Mouse (Mus musculus) forebrain, embryonic 14.5 days (tissue): ENCODE data around the gene Ms4a18. TPM values are rescaled to one million over a fixed set of nuclear protein-coding genes. Genes with fewer than 3 reads are reported as not detected.

Experiments
- ATAC-seq: fragments of 200-750 bp; cut with Nextera tagmentation; 2 replicates; pipeline ENCODE4 v1.8.0; 2017; ENCODE audit warnings: mild to moderate bottlenecking, moderate library complexity
- DNase-seq: peaks from one replicate; pipeline ENCODE4 v3.0.0-alpha.2; 2015; ENCODE audit warnings: low spot score
- H3K27ac ChIP-seq: fragments of 300-500 bp; sonication (generic); 2 replicates; pipeline ENCODE4 v1.5.1; 2014; ENCODE audit warnings: low read depth, mild to moderate bottlenecking, control low read depth, low read length, moderate library complexity
- H3K27me3 ChIP-seq: fragments of 300-500 bp; sonication (generic); replicated peaks from 2 replicates; pipeline ENCODE4 v1.6.1; 2014; ENCODE audit warnings: low read length, control low read depth, mixed read lengths; ENCODE audit not compliant: control insufficient read depth, insufficient read depth
- H3K36me3 ChIP-seq: fragments of 300-500 bp; sonication (generic); 2 replicates; pipeline ENCODE4 v1.6.1; 2014; ENCODE audit warnings: low read length, control low read depth; ENCODE audit not compliant: control insufficient read depth, insufficient read depth
- H3K4me1 ChIP-seq: fragments of 300-500 bp; sonication (generic); 2 replicates; pipeline ENCODE4 v1.6.1; 2014; ENCODE audit warnings: antibody characterized with exemption, low read length, control low read depth; ENCODE audit not compliant: control insufficient read depth, insufficient read depth
- H3K4me2 ChIP-seq: fragments of 300-500 bp; sonication (generic); 2 replicates; pipeline ENCODE4 v1.6.1; 2014; ENCODE audit warnings: mild to moderate bottlenecking, control low read depth, low read length
- H3K4me3 ChIP-seq: fragments of 300-500 bp; sonication (generic); 2 replicates; pipeline ENCODE4 v1.5.1; 2014; ENCODE audit warnings: low read depth, low read length, control low read depth
- H3K9ac ChIP-seq: fragments of 300-500 bp; sonication (generic); 2 replicates; pipeline ENCODE4 v1.6.1; 2014; ENCODE audit warnings: mild to moderate bottlenecking, low read length, control low read depth, moderate library complexity
- H3K9me3 ChIP-seq: fragments of 300-500 bp; sonication (generic); replicated peaks from 2 replicates; pipeline ENCODE4 v1.6.1; 2016; ENCODE audit warnings: low read length, control low read depth, mixed read lengths; ENCODE audit not compliant: control insufficient read depth
- WGBS: fragments of 180-500 bp; shearing (Covaris S2); extraction: QIAGEN DNeasy Blood & Tissue Kit; methylation state at CpG from one replicate; pipeline ENCODE4 v1.1.7; 2014; 5-methylcytosine and 5-hydroxymethylcytosine counted together
- polyA plus RNA-seq: library from polyadenylated mRNA; unstranded; fragments of >200 nt; fragmentation: Nextera tagmentation; extraction: Ambion mirVana; gene quantifications from 2 replicates; pipeline ENCODE4 v1.2.1, GENCODE M21; 2014

The Ms4a18 gene
- polyA plus RNA-seq, 1 experiment from 2014 or later, result not detected

- H3K27ac ChIP-seq, result no peak overlapping the region
- WGBS, result 83% methylated on average over 1 of the region's 1 CpGs
- H3K4me2 ChIP-seq, result no peak overlapping the region
- H3K9me3 ChIP-seq, result no peaks in the 10 kb centered on the region
- 0 out of 2 replicates have a peak, but pooled peaks cover 3% of the 10 kb centered on the region for H3K27me3 ChIP-seq
- ATAC-seq (no peak), DNase-seq (no peak)
- H3K4me3 ChIP-seq, result no peak overlapping the region
- H3K9ac ChIP-seq, result no peak overlapping the region
- H3K36me3 ChIP-seq, result no peaks in the 10 kb centered on the region
- no peaks in the 10 kb centered on the region for H3K4me1 ChIP-seq
These were observed 30.7 kb upstream of the Ms4a18 start for GRCm38 (mm10) chr19:11048503-11048902.

GRCm38 (mm10) chr19:11048009-11048408 is 30.2 kb upstream of the Ms4a18 start:
- no peaks in the 10 kb centered on the region for H3K36me3 ChIP-seq
- no peaks in the 10 kb centered on the region for H3K4me1 ChIP-seq
- ATAC-seq, result no peak
- no peaks in the 10 kb centered on the region for H3K9me3 ChIP-seq
- H3K4me2 ChIP-seq, result no peak overlapping the region
- WGBS, result 75% methylated on average over 6 of the region's 6 CpGs
- H3K9ac ChIP-seq, result no peak overlapping the region
- no peak overlapping the region for H3K4me3 ChIP-seq
- no peak for DNase-seq
- 0 out of 2 replicates have a peak, but pooled peaks cover 3% of the 10 kb centered on the region for H3K27me3 ChIP-seq
- no peak overlapping the region for H3K27ac ChIP-seq

- DNase-seq (peak; percentile 64), ATAC-seq (peak; percentile 99)
- Histone ChIP-seq H3K4me3 (peak overlapping the region; percentile 31), H3K9me3 (no peaks in the 10 kb centered on the region), H3K36me3 (no peaks in the 10 kb centered on the region), H3K4me1 (no peaks in the 10 kb centered on the region), H3K27me3 (0 out of 2 replicates have a peak, but pooled peaks cover 3% of the 10 kb centered on the region), H3K27ac (no peak overlapping the region), H3K9ac (peak overlapping the region; percentile 35; the same call in 1 of the 2 replicates), H3K4me2 (peak overlapping the region; percentile 54)
- WGBS, result 6% methylated on average over 40 of the region's 40 CpGs
These were observed 27.3 kb upstream of the Ms4a18 start for GRCm38 (mm10) chr19:11044996-11045711.

- Histone ChIP-seq H3K4me3 (peak overlapping the region; percentile 31), H3K36me3 (no peaks in the 10 kb centered on the region), H3K4me1 (no peaks in the 10 kb centered on the region), H3K9me3 (no peaks in the 10 kb centered on the region), H3K27me3 (0 out of 2 replicates have a peak, but pooled peaks cover 3% of the 10 kb centered on the region), H3K27ac (no peak overlapping the region), H3K4me2 (peak overlapping the region; percentile 54), H3K9ac (0 out of 2 replicates have a peak overlapping the region, but pooled peaks have one; percentile 35)
- peak; percentile 72 for ATAC-seq
- 23% methylated on average over 5 of the region's 5 CpGs for whole genome bisulfite sequencing
- DNase-seq, result no peak
These were observed 26.8 kb upstream of the Ms4a18 start for GRCm38 (mm10) chr19:11044671-11044995.

GRCm38 (mm10) chr19:11037570-11037969 is 19.7 kb upstream of the Ms4a18 start:
- no peaks in the 10 kb centered on the region for H3K36me3 ChIP-seq
- no peak overlapping the region for H3K4me3 ChIP-seq
- ATAC-seq (no peak), DNase-seq (no peak)
- no peak overlapping the region for H3K27ac ChIP-seq
- no peak overlapping the region for H3K9ac ChIP-seq
- H3K4me1 ChIP-seq, result no peaks in the 10 kb centered on the region
- H3K27me3 ChIP-seq, result no peaks in the 10 kb centered on the region
- H3K4me2 ChIP-seq, result no peak overlapping the region
- H3K9me3 ChIP-seq, result no peaks in the 10 kb centered on the region

- ATAC-seq (no peak), DNase-seq (no peak)
- no peak overlapping the region for H3K27ac ChIP-seq
- H3K4me3 ChIP-seq, result no peak overlapping the region
- no peaks in the 10 kb centered on the region for H3K4me1 ChIP-seq
- H3K9ac ChIP-seq, result no peak overlapping the region
- no peaks in the 10 kb centered on the region for H3K9me3 ChIP-seq
- no peaks in the 10 kb centered on the region for H3K36me3 ChIP-seq
- no peaks in the 10 kb centered on the region for H3K27me3 ChIP-seq
- no peak overlapping the region for H3K4me2 ChIP-seq
These were observed 4.6 kb upstream of the Ms4a18 start for GRCm38 (mm10) chr19:11022382-11022781.

GRCm38 (mm10) chr19:11017251-11017650 is 580 bp downstream of the Ms4a18 start:
- Histone ChIP-seq H3K27ac (no peak overlapping the region), H3K36me3 (no peaks in the 10 kb centered on the region), H3K4me2 (no peak overlapping the region), H3K27me3 (no peaks in the 10 kb centered on the region), H3K4me1 (no peaks in the 10 kb centered on the region), H3K9ac (no peak overlapping the region), H3K9me3 (no peaks in the 10 kb centered on the region), H3K4me3 (no peak overlapping the region)
- DNase-seq, result no peak
- ATAC-seq, result no peak
- WGBS, result 64% methylated on average over 2 of the region's 2 CpGs

- no peak overlapping the region for H3K4me2 ChIP-seq
- H3K27me3 ChIP-seq, result no peaks in the 10 kb centered on the region
- DNase-seq (no peak), ATAC-seq (no peak)
- no peaks in the 10 kb centered on the region for H3K4me1 ChIP-seq
- 88% methylated on average over 1 of the region's 1 CpGs for WGBS
- no peak overlapping the region for H3K27ac ChIP-seq
- H3K9ac ChIP-seq, result no peak overlapping the region
- H3K36me3 ChIP-seq, result no peaks in the 10 kb centered on the region
- no peak overlapping the region for H3K4me3 ChIP-seq
- no peaks in the 10 kb centered on the region for H3K9me3 ChIP-seq
These were observed 1.8 kb downstream of the Ms4a18 start for GRCm38 (mm10) chr19:11015998-11016397.

- no peak overlapping the region for H3K9ac ChIP-seq
- H3K36me3 ChIP-seq, result no peaks in the 10 kb centered on the region
- H3K27me3 ChIP-seq, result no peaks in the 10 kb centered on the region
- H3K9me3 ChIP-seq, result no peaks in the 10 kb centered on the region
- ATAC-seq (no peak), DNase-seq (no peak)
- no peak overlapping the region for H3K4me3 ChIP-seq
- H3K27ac ChIP-seq, result no peak overlapping the region
- H3K4me2 ChIP-seq, result no peak overlapping the region
- no peaks in the 10 kb centered on the region for H3K4me1 ChIP-seq
These were observed 2.4 kb downstream of the Ms4a18 start for GRCm38 (mm10) chr19:11015468-11015867.
